Mouse (Mus musculus): ENCODE results near the gene Lhfp.
"Not testable (repeated sequence)": the region's sequence is repeated elsewhere in the genome, so short reads cannot be mapped to it uniquely, and the experiment has no call there.

DNA sequence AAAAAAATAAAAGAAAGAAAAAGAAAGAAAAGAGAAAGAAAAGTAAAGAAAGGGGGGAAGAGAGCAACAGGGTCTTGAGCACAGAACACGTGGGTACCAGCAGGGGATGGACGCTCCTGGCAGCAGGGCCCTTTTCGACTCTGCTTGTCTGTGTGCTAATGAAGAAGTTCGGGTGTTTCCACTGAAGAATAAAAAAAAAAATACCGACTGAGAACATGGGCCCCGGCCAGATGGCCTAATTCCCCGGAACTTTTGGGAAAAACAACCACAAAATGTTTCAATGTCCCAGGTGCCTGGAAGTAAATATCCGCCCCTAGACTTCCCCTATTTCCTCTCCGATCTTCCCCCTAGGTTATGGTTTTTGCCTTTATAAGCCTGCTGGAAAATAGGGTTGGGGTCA is 191.1 kb downstream of the Lhfp start:
- TF ChIP-seq CTCF (IDR thresholded peaks at IDR 0.05; ENCODE audit: borderline replicate concordance, insufficient read depth, low read length); POLR2A (IDR thresholded peaks at IDR 0.05; ENCODE audit: low read depth, low read length): not testable (repeated sequence)
